Mouse (Mus musculus): ENCODE data around the gene Nrl. TPM values are rescaled to one million over a fixed set of nuclear protein-coding genes. Genes with fewer than 3 reads are reported as not detected.
A peak's percentile ranks its signal among the peaks of the same experiment; 100 is the strongest.

The Nrl gene
- polyA plus RNA-seq, 1 experiment from 2014 or later = 0.20 TPM

- no peaks in the 10 kb centered on the region for H3K4me1 ChIP-seq (ENCODE audit: control insufficient read depth, insufficient read depth, low read length)
- no peak overlapping the region for H3K27ac ChIP-seq (ENCODE audit: low read depth, low read length)
- H3K4me3 ChIP-seq (ENCODE audit: low read depth, low read length) = no peak overlapping the region
- no peaks in the 10 kb centered on the region for H3K27me3 ChIP-seq (ENCODE audit: control insufficient read depth, insufficient read depth, low read length)
- no peak overlapping the region for H3K4me2 ChIP-seq (ENCODE audit: low read depth, low read length)
- ATAC-seq (ENCODE audit: low read depth) = no peak
- 61% methylated on average over 4 of the region's 4 CpGs for WGBS
- H3K9me3 ChIP-seq (ENCODE audit: control insufficient read depth, low read length) = no peaks in the 10 kb centered on the region
- no peak overlapping the region for H3K9ac ChIP-seq (replicated peaks; ENCODE audit: low read depth, low read length)
- no peaks in the 10 kb centered on the region for H3K36me3 ChIP-seq (ENCODE audit: control insufficient read depth, insufficient read depth, low read length)
These were observed 5.2 kb downstream of the Nrl start for GRCm38 (mm10) chr14:55519604-55520003.

DNA sequence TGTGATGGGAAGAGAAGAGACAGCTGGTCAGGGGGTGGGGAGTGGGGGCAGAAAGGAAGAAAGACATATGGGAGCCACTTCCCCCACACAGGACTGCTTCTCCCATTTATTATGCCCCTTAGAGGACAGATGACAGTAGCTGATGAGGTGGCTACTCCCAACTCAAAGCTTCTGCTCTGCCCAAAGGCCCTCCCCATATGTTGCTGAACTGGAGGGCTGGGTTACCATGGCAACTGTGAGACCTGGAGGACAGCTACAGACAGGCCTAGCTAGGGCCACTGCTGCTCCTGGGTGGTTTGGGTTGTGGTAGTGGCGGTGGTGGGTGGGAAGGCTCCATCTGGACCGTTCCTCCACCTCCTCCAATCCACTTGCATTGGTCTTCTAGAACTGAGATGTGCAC is 5.9 kb downstream of the Nrl start:
- H3K4me2 ChIP-seq (ENCODE audit: low read depth, low read length) = no peak overlapping the region
- H3K4me3 ChIP-seq (ENCODE audit: low read depth, low read length) = no peak overlapping the region
- peak; percentile 42 for ATAC-seq (ENCODE audit: low read depth)
- no peaks in the 10 kb centered on the region for H3K4me1 ChIP-seq (ENCODE audit: control insufficient read depth, insufficient read depth, low read length)
- 24% methylated on average over 2 of the region's 2 CpGs for WGBS
- H3K27me3 ChIP-seq (ENCODE audit: control insufficient read depth, insufficient read depth, low read length) = no peaks in the 10 kb centered on the region
- no peak overlapping the region for H3K27ac ChIP-seq (ENCODE audit: low read depth, low read length)
- H3K9ac ChIP-seq (replicated peaks; ENCODE audit: low read depth, low read length) = no peak overlapping the region
- H3K36me3 ChIP-seq (ENCODE audit: control insufficient read depth, insufficient read depth, low read length) = no peaks in the 10 kb centered on the region
- no peaks in the 10 kb centered on the region for H3K9me3 ChIP-seq (ENCODE audit: control insufficient read depth, low read length)

GRCm38 (mm10) chr14:55515846-55516245 is 8.9 kb downstream of the Nrl start:
- no peak overlapping the region for H3K9ac ChIP-seq (replicated peaks; ENCODE audit: low read depth, low read length)
- WGBS = 92% methylated on average over 4 of the region's 4 CpGs
- H3K4me2 ChIP-seq (ENCODE audit: low read depth, low read length) = no peak overlapping the region
- H3K27me3 ChIP-seq (ENCODE audit: control insufficient read depth, insufficient read depth, low read length) = no peaks in the 10 kb centered on the region
- H3K36me3 ChIP-seq (ENCODE audit: control insufficient read depth, insufficient read depth, low read length) = no peaks in the 10 kb centered on the region
- H3K9me3 ChIP-seq (ENCODE audit: control insufficient read depth, low read length) = no peaks in the 10 kb centered on the region
- H3K4me1 ChIP-seq (ENCODE audit: control insufficient read depth, insufficient read depth, low read length) = no peaks in the 10 kb centered on the region
- H3K4me3 ChIP-seq (ENCODE audit: low read depth, low read length) = no peak overlapping the region
- ATAC-seq (ENCODE audit: low read depth) = no peak
- no peak overlapping the region for H3K27ac ChIP-seq (ENCODE audit: low read depth, low read length)

DNA sequence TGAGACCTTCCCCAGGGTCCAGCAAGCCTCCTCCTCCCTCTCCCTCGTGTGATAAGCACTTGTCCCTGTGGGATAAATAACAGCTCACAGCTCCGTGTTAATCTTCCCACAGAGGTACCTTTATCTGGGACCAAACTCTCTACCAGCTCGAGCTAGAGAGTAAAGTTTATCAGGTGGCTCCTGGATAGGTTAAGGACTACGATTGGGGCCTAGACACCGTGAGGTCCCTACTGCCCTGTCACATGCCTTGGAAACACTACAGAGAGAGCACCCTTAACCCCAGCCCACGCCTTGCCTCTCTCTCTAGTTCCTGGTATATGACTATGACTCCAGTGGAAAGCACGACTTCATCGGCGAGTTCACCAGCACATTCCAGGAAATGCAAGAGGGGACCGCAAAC is 10.9 kb downstream of the Nrl start:
- ATAC-seq (ENCODE audit: low read depth) = no peak
- no peak overlapping the region for H3K9ac ChIP-seq (replicated peaks; ENCODE audit: low read depth, low read length)
- 72% methylated on average over 10 of the region's 10 CpGs for WGBS
- H3K27me3 ChIP-seq (ENCODE audit: control insufficient read depth, insufficient read depth, low read length) = no peaks in the 10 kb centered on the region
- H3K4me1 ChIP-seq (ENCODE audit: control insufficient read depth, insufficient read depth, low read length) = no peaks in the 10 kb centered on the region
- H3K36me3 ChIP-seq (ENCODE audit: control insufficient read depth, insufficient read depth, low read length) = no peaks in the 10 kb centered on the region
- H3K9me3 ChIP-seq (ENCODE audit: control insufficient read depth, low read length) = no peaks in the 10 kb centered on the region
- no peak overlapping the region for H3K27ac ChIP-seq (ENCODE audit: low read depth, low read length)
- no peak overlapping the region for H3K4me2 ChIP-seq (ENCODE audit: low read depth, low read length)
- H3K4me3 ChIP-seq (ENCODE audit: low read depth, low read length) = no peak overlapping the region

DNA sequence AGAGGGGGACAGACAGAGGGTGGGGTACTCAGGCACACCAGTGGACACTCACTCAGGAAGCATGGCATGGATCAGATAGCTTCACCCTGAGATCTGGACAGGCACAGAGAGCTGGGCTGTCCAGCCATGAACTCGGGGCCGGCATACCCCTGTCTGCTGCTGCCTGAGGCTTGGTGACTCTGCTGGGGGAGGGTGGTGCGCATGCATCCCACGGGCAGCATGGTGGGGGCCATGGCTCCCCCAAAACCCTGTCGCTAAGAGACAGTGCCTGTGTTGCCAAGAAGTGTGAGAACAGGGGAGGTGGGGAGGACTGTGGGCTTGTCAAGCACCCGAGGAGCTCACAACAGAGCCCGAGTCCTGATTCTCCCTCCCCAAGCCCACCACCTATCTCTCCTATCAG is 13.7 kb downstream of the Nrl start:
- Histone ChIP-seq H3K4me3 (ENCODE audit: low read depth, low read length) (no peak overlapping the region), H3K36me3 (ENCODE audit: control insufficient read depth, insufficient read depth, low read length) (no peaks in the 10 kb centered on the region), H3K9ac (replicated peaks; ENCODE audit: low read depth, low read length) (no peak overlapping the region), H3K4me2 (ENCODE audit: low read depth, low read length) (no peak overlapping the region), H3K4me1 (ENCODE audit: control insufficient read depth, insufficient read depth, low read length) (no peaks in the 10 kb centered on the region), H3K27me3 (ENCODE audit: control insufficient read depth, insufficient read depth, low read length) (no peaks in the 10 kb centered on the region), H3K27ac (ENCODE audit: low read depth, low read length) (no peak overlapping the region), H3K9me3 (ENCODE audit: control insufficient read depth, low read length) (no peaks in the 10 kb centered on the region)
- 53% methylated on average over 7 of the region's 7 CpGs for WGBS
- peak; percentile 29; the same call in 1 of the 2 replicates for ATAC-seq (ENCODE audit: low read depth)

GRCm38 (mm10) chr14:55510125-55510731 is 14.6 kb downstream of the Nrl start, which contains the start of gene Cpne6:
Cpne6 (plus strand) TSS chr14:55510445.
- WGBS = 68% methylated on average over 21 of the region's 22 CpGs
- Histone ChIP-seq H3K4me1 (ENCODE audit: control insufficient read depth, insufficient read depth, low read length) (no peaks in the 10 kb centered on the region), H3K4me3 (ENCODE audit: low read depth, low read length) (no peak within 1 kb of the TSS), H3K9ac (replicated peaks; ENCODE audit: low read depth, low read length) (no peak within 1 kb of the TSS), H3K27ac (ENCODE audit: low read depth, low read length) (no peak within 1 kb of the TSS), H3K27me3 (ENCODE audit: control insufficient read depth, insufficient read depth, low read length) (no peaks in the 10 kb centered on the region), H3K36me3 (ENCODE audit: control insufficient read depth, insufficient read depth, low read length) (no peaks in the 10 kb centered on the region), H3K4me2 (ENCODE audit: low read depth, low read length) (no peak within 1 kb of the TSS), H3K9me3 (ENCODE audit: control insufficient read depth, low read length) (no peaks in the 10 kb centered on the region)
- 0 out of 2 replicates have a peak, but pooled peaks have one; percentile 16 for ATAC-seq (ENCODE audit: low read depth)

GRCm38 (mm10) chr14:55509540-55509939 is 15.2 kb downstream of the Nrl start:
- Histone ChIP-seq H3K27ac (ENCODE audit: low read depth, low read length) (no peak overlapping the region), H3K9me3 (ENCODE audit: control insufficient read depth, low read length) (no peaks in the 10 kb centered on the region), H3K4me3 (ENCODE audit: low read depth, low read length) (no peak overlapping the region), H3K4me2 (ENCODE audit: low read depth, low read length) (no peak overlapping the region), H3K36me3 (ENCODE audit: control insufficient read depth, insufficient read depth, low read length) (no peaks in the 10 kb centered on the region), H3K9ac (replicated peaks; ENCODE audit: low read depth, low read length) (no peak overlapping the region), H3K4me1 (ENCODE audit: control insufficient read depth, insufficient read depth, low read length) (no peaks in the 10 kb centered on the region), H3K27me3 (ENCODE audit: control insufficient read depth, insufficient read depth, low read length) (no peaks in the 10 kb centered on the region)
- 73% methylated on average over 10 of the region's 10 CpGs for WGBS
- ATAC-seq (ENCODE audit: low read depth) = no peak

- Histone ChIP-seq H3K4me3 (ENCODE audit: low read depth, low read length) (no peak overlapping the region), H3K9me3 (ENCODE audit: control insufficient read depth, low read length) (no peaks in the 10 kb centered on the region), H3K27ac (ENCODE audit: low read depth, low read length) (no peak overlapping the region), H3K4me1 (ENCODE audit: control insufficient read depth, insufficient read depth, low read length) (no peaks in the 10 kb centered on the region), H3K4me2 (ENCODE audit: low read depth, low read length) (no peak overlapping the region), H3K36me3 (ENCODE audit: control insufficient read depth, insufficient read depth, low read length) (no peaks in the 10 kb centered on the region), H3K27me3 (ENCODE audit: control insufficient read depth, insufficient read depth, low read length) (no peaks in the 10 kb centered on the region), H3K9ac (replicated peaks; ENCODE audit: low read depth, low read length) (no peak overlapping the region)
- no peak for ATAC-seq (ENCODE audit: low read depth)
- 52% methylated on average over 7 of the region's 7 CpGs for WGBS
These were observed 17.0 kb downstream of the Nrl start for GRCm38 (mm10) chr14:55507801-55508200.

GRCm38 (mm10) chr14:55505612-55506011 is 19.2 kb downstream of the Nrl start:
- ATAC-seq (ENCODE audit: low read depth) = no peak
- Histone ChIP-seq H3K27ac (ENCODE audit: low read depth, low read length) (no peak overlapping the region), H3K9me3 (ENCODE audit: control insufficient read depth, low read length) (no peaks in the 10 kb centered on the region), H3K27me3 (ENCODE audit: control insufficient read depth, insufficient read depth, low read length) (no peaks in the 10 kb centered on the region), H3K4me2 (ENCODE audit: low read depth, low read length) (no peak overlapping the region), H3K36me3 (ENCODE audit: control insufficient read depth, insufficient read depth, low read length) (peaks cover 12% of the 10 kb centered on the region), H3K4me1 (ENCODE audit: control insufficient read depth, insufficient read depth, low read length) (no peaks in the 10 kb centered on the region), H3K4me3 (ENCODE audit: low read depth, low read length) (no peak overlapping the region), H3K9ac (replicated peaks; ENCODE audit: low read depth, low read length) (no peak overlapping the region)
- 89% methylated on average over 9 of the region's 9 CpGs for WGBS

Data from neural tube, embryonic 14.5 days (tissue).